Mouse (Mus musculus): ENCODE data around the gene Cldn7.

DNA sequence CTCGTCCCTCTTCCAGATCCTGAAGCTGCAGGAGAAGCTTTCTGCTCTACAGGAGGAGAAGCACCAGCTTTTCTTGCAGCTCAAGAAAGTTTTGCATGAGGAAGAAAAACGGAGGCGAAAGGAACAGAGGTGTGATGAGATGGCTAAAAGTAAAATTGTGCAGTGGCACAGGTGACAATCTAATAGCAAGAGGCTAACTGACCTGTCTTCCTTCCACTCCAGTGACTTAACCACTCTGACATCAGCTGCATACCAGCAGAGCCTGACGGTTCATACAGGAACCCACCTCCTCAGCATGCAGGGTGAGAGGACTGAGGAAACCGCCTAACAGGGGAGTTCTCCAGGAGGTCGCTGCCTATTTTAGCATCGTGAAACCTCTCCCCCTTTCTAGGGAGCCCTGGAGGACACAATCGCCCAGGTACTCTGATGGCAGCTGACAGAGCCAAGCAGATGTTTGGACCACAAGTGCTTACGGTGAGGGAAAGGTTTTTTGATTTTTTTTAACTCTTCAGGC lies 49.6 kb upstream of the Cldn7 start:
- TF ChIP-seq CTCF (IDR thresholded peaks at IDR 0.05; ENCODE audit: low read depth, low read length) (no peak), POLR2A (IDR thresholded peaks at IDR 0.05; ENCODE audit: insufficient read depth, low read length) (no peak)

Measured in ES-Bruce4 (cell line).